Mouse (Mus musculus) limb, embryonic 11.5 days (tissue): Measurements from ENCODE around the gene Nudcd2. TPM values are rescaled to one million over a fixed set of nuclear protein-coding genes. Genes with fewer than 3 reads are reported as not detected.

Experiments
- ATAC-seq: fragments of 200-750 bp; cut with Nextera tagmentation; 2 replicates; pipeline ENCODE4 v1.8.0; 2017; ENCODE audit warnings: low read depth; ENCODE audit not compliant: insufficient number of reproducible peaks, low FRiP score, low TSS enrichment
- DNase-seq: peaks from one replicate; pipeline ENCODE4 v3.0.0-alpha.2; 2015; ENCODE audit warnings: low spot score
- H3K27ac ChIP-seq: fragments of 300-500 bp; sonication (generic); replicated peaks from 2 replicates; pipeline ENCODE4 v1.5.1; 2014; ENCODE audit warnings: low read depth, mild to moderate bottlenecking, low read length
- H3K27me3 ChIP-seq: fragments of 300-500 bp; sonication (generic); 2 replicates; pipeline ENCODE4 v1.6.1; 2014; ENCODE audit warnings: mild to moderate bottlenecking, low read length, mixed read lengths; ENCODE audit not compliant: control insufficient read depth, insufficient read depth
- H3K36me3 ChIP-seq: fragments of 300-500 bp; sonication (generic); 2 replicates; pipeline ENCODE4 v1.6.1; 2014; ENCODE audit warnings: mild to moderate bottlenecking, low read length, moderate library complexity, mixed read lengths; ENCODE audit not compliant: control insufficient read depth, insufficient read depth
- H3K4me1 ChIP-seq: fragments of 300-500 bp; sonication (generic); 2 replicates; pipeline ENCODE4 v1.6.1; 2014; ENCODE audit warnings: low read length, mixed read lengths; ENCODE audit not compliant: control insufficient read depth, insufficient read depth
- H3K4me2 ChIP-seq: fragments of 300-500 bp; sonication (generic); 2 replicates; pipeline ENCODE4 v1.6.1; 2014; ENCODE audit warnings: low read depth, mild to moderate bottlenecking, moderate library complexity; ENCODE audit not compliant: severe bottlenecking
- H3K4me3 ChIP-seq: fragments of 300-500 bp; sonication (generic); 2 replicates; pipeline ENCODE4 v1.5.1; 2014; ENCODE audit warnings: low read depth, low read length
- H3K9ac ChIP-seq: fragments of 300-500 bp; sonication (generic); 2 replicates; pipeline ENCODE4 v1.6.1; 2014; ENCODE audit warnings: mild to moderate bottlenecking, low read length
- H3K9me3 ChIP-seq: fragments of 300-500 bp; sonication (generic); 2 replicates; pipeline ENCODE4 v1.6.1; 2016; ENCODE audit warnings: low read length; ENCODE audit not compliant: control insufficient read depth
- WGBS: fragments of 180-500 bp; shearing (Covaris S2); extraction: QIAGEN DNeasy Blood & Tissue Kit; methylation state at CpG from one replicate; pipeline ENCODE4 v1.1.7; 2014; 5-methylcytosine and 5-hydroxymethylcytosine counted together
- polyA plus RNA-seq: library from polyadenylated mRNA; unstranded; fragments of >200 nt; fragmentation: Nextera tagmentation; extraction: Ambion mirVana; gene quantifications from 2 replicates; pipeline ENCODE4 v1.2.1, GENCODE M21; 2014

Nudcd2 gene
- polyA plus RNA-seq, 1 experiment from 2014 or later: 231 TPM

- no peak overlapping the region for H3K9ac ChIP-seq
- H3K27me3 ChIP-seq: no peaks in the 10 kb centered on the region
- H3K27ac ChIP-seq: no peak overlapping the region
- H3K4me1 ChIP-seq: no peaks in the 10 kb centered on the region
- WGBS: 48% methylated on average over 12 of the region's 12 CpGs
- no peaks in the 10 kb centered on the region for H3K9me3 ChIP-seq
- ATAC-seq (peak; percentile 26; the same call in 1 of the 2 replicates), DNase-seq (peak; percentile 24)
- 0 out of 2 replicates have a peak overlapping the region, but pooled peaks have one; percentile 10 for H3K4me2 ChIP-seq
- H3K4me3 ChIP-seq: no peak overlapping the region
- no peaks in the 10 kb centered on the region for H3K36me3 ChIP-seq
These were observed 42.1 kb downstream of the Nudcd2 start for GRCm38 (mm10) chr11:40775315-40776269.

DNA sequence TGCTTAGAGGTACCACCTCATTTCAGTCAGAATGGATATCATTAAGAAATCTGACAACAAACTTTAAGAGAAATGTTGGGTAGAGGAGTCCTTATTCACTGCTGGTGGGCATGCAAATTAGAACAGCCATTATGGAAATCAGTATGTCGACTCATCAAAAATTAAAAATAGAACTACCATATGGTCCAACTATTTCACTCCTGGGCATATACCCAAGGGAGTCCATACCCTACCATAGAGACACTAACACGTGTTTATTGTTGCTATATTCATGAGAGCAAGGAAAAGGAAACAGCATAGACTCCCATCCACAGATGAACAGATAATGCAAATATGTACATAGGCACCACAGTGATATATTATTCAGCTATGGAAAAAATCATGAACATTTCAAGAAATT is 48.4 kb downstream of the Nudcd2 start:
- Histone ChIP-seq H3K36me3 (no peaks in the 10 kb centered on the region), H3K9me3 (no peaks in the 10 kb centered on the region)

DNA sequence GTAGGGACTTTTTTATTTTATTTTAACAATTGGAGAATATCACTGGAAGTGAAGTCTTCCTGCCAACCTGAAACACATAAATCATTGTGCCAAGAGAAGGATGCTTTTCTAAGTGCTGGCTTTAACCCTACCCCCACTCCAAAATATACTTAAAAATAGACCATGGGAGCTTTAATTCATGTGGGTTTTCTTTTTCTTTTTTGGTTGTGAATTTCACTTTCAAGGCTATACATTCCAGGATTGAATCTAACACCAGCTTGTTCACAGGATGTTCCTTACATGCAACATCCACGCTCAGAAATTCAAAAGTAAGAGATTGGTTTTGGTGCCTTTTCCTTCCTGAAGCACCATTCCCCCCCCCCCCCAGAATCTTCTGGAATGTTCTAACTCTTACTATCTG is 49.9 kb downstream of the Nudcd2 start:
- no peaks in the 10 kb centered on the region for H3K9me3 ChIP-seq
- no peaks in the 10 kb centered on the region for H3K36me3 ChIP-seq
- no peaks in the 10 kb centered on the region for H3K4me1 ChIP-seq
- H3K27me3 ChIP-seq: no peaks in the 10 kb centered on the region
- H3K27ac ChIP-seq: no peak overlapping the region
- no peak overlapping the region for H3K4me2 ChIP-seq
- WGBS: 91% methylated on average over 1 of the region's 1 CpGs
- no peak overlapping the region for H3K4me3 ChIP-seq
- ATAC-seq: no peak
- no peak for DNase-seq
- H3K9ac ChIP-seq: no peak overlapping the region

More for the DNA sequence above, 48.4 kb downstream of the Nudcd2 start:
- Histone ChIP-seq H3K9ac (no peak overlapping the region), H3K4me1 (no peaks in the 10 kb centered on the region), H3K4me3 (no peak overlapping the region), H3K4me2 (no peak overlapping the region), H3K27me3 (no peaks in the 10 kb centered on the region), H3K27ac (no peak overlapping the region)
- DNase-seq (no peak), ATAC-seq (no peak)
- WGBS: 84% methylated on average over 2 of the region's 2 CpGs

- H3K4me3 ChIP-seq: no peak overlapping the region
- H3K27me3 ChIP-seq: no peaks in the 10 kb centered on the region
- no peaks in the 10 kb centered on the region for H3K4me1 ChIP-seq
- H3K27ac ChIP-seq: no peak overlapping the region
- WGBS: 80% methylated on average over 8 of the region's 8 CpGs
- no peak overlapping the region for H3K4me2 ChIP-seq
- no peak for ATAC-seq
- H3K9ac ChIP-seq: no peak overlapping the region
- H3K9me3 ChIP-seq: no peaks in the 10 kb centered on the region
- H3K36me3 ChIP-seq: no peaks in the 10 kb centered on the region
- DNase-seq: no peak
These were observed 50.9 kb downstream of the Nudcd2 start for GRCm38 (mm10) chr11:40784326-40784725.

GRCm38 (mm10) chr11:40786900-40787299 is 53.4 kb downstream of the Nudcd2 start:
- no peaks in the 10 kb centered on the region for H3K9me3 ChIP-seq
- no peaks in the 10 kb centered on the region for H3K36me3 ChIP-seq
- no peak for DNase-seq
- H3K4me2 ChIP-seq: no peak overlapping the region
- 91% methylated on average over 2 of the region's 2 CpGs for WGBS
- H3K4me3 ChIP-seq: no peak overlapping the region
- H3K4me1 ChIP-seq: no peaks in the 10 kb centered on the region
- no peak overlapping the region for H3K27ac ChIP-seq
- no peak for ATAC-seq
- H3K27me3 ChIP-seq: no peaks in the 10 kb centered on the region
- no peak overlapping the region for H3K9ac ChIP-seq

Other genes starting within 250 kb of the Nudcd2 start
- gene Mat2b, start 38.5 kb upstream of the Nudcd2 start, polyA plus RNA-seq: 126 and 130 TPM in 2 replicates
- gene Hmmr, start 245 bp upstream of the Nudcd2 start, polyA plus RNA-seq: 62.0 and 64.4 TPM in 2 replicates
- 27.4 and 30.2 TPM in 2 replicates for gene Ccng1, start 21.6 kb downstream of the Nudcd2 start, polyA plus RNA-seq